Mouse (Mus musculus) brain, embryonic 18.5 days (tissue): ENCODE data around the gene Fkbp8.

Experiments
- DNase-seq: peaks from one replicate; pipeline ENCODE4 v3.0.0-alpha.2; 2012; ENCODE audit warnings: low read depth, low spot score

The Fkbp8 gene

GRCm38 (mm10) chr8:70555079-70555747 is 27.7 kb downstream of the Fkbp8 start:
- DNase-seq: no peak

GRCm38 (mm10) chr8:70558334-70558733 is 30.8 kb downstream of the Fkbp8 start:
- no peak for DNase-seq

- no peak for DNase-seq
Observed at GRCm38 (mm10) chr8:70558983-70559382, 31.5 kb downstream of the Fkbp8 start.

- DNase-seq: no peak
Observed at GRCm38 (mm10) chr8:70560096-70560495, 32.6 kb downstream of the Fkbp8 start.

- no peak for DNase-seq
Observed at GRCm38 (mm10) chr8:70560564-70560963, 33.0 kb downstream of the Fkbp8 start.

GRCm38 (mm10) chr8:70561357-70561756 is 33.8 kb downstream of the Fkbp8 start:
- no peak for DNase-seq

- DNase-seq: no peak
Observed at GRCm38 (mm10) chr8:70561809-70562535, 34.4 kb downstream of the Fkbp8 start.

- DNase-seq: no peak
Observed at GRCm38 (mm10) chr8:70562802-70563201, 35.3 kb downstream of the Fkbp8 start.

- DNase-seq: no peak
Observed at GRCm38 (mm10) chr8:70563763-70564387, 36.4 kb downstream of the Fkbp8 start.

GRCm38 (mm10) chr8:70564696-70565235 is 37.2 kb downstream of the Fkbp8 start:
- DNase-seq: no peak

- no peak for DNase-seq
Observed at GRCm38 (mm10) chr8:70565561-70565960, 38.0 kb downstream of the Fkbp8 start.

GRCm38 (mm10) chr8:70570360-70570759 is 42.8 kb downstream of the Fkbp8 start:
- DNase-seq: no peak

- no peak for DNase-seq
Observed at GRCm38 (mm10) chr8:70570990-70571389, 43.5 kb downstream of the Fkbp8 start.

- no peak for DNase-seq
Observed at GRCm38 (mm10) chr8:70574302-70574701, 46.8 kb downstream of the Fkbp8 start.

- no peak for DNase-seq
Observed at GRCm38 (mm10) chr8:70574915-70575314, 47.4 kb downstream of the Fkbp8 start.

GRCm38 (mm10) chr8:70577207-70577606 is 49.7 kb downstream of the Fkbp8 start:
- no peak for DNase-seq

- no peak for DNase-seq
Observed at GRCm38 (mm10) chr8:70583476-70584387, 56.2 kb downstream of the Fkbp8 start.

GRCm38 (mm10) chr8:70584606-70585257 is 57.2 kb downstream of the Fkbp8 start:
- no peak for DNase-seq
